Mouse (Mus musculus) brain, embryonic 18.5 days (tissue): Measurements from ENCODE around the gene Kctd10.

Experiments used
- DNase-seq: peaks from one replicate; pipeline ENCODE4 v3.0.0-alpha.2; 2012; ENCODE audit warnings: low read depth, low spot score

Kctd10 gene

GRCm38 (mm10) chr5:114347005-114347404 is 33.3 kb downstream of the Kctd10 start:
- no peak for DNase-seq

- no peak for DNase-seq
Measured at GRCm38 (mm10) chr5:114345538-114345937, 34.8 kb downstream of the Kctd10 start.

GRCm38 (mm10) chr5:114343612-114344011 is 36.7 kb downstream of the Kctd10 start:
- no peak for DNase-seq

- no peak for DNase-seq
Measured at GRCm38 (mm10) chr5:114342996-114343395, 37.3 kb downstream of the Kctd10 start.

- DNase-seq = no peak
Measured at GRCm38 (mm10) chr5:114323791-114324507, 56.4 kb downstream of the Kctd10 start.

- DNase-seq = no peak
Measured at GRCm38 (mm10) chr5:114323105-114323790, 57.1 kb downstream of the Kctd10 start.
